Mouse (Mus musculus) B cell, adult 62 days (primary cell): ENCODE measurements around the gene Serpinb9. TPM values are rescaled to one million over a fixed set of nuclear protein-coding genes. Genes with fewer than 3 reads are reported as not detected.

Experiments
- total RNA-seq: library from RNA; stranded (reverse); gene quantifications from 4 replicates; pipeline ENCODE4 v1.2.4, GENCODE M21; 2023

The Serpinb9 gene
- total RNA-seq = 2.4 to 3.5 TPM (median 3.2 TPM) in 4 replicates

GRCm38 (mm10) chr13:33002950-33003349 lies at the start of gene Serpinb9:
Serpinb9 (plus strand) TSS chr13:33003250.

GRCm38 (mm10) chr13:32964989-32965811 lies 37.9 kb upstream of the Serpinb9 start, which contains the start of gene Serpinb6b:
Serpinb6b (plus strand) TSS chr13:32965209.

GRCm38 (mm10) chr13:33027244-33027643 lies 24.2 kb downstream of the Serpinb9 start, which contains the start of gene Serpinb9b:
Serpinb9b (plus strand) TSS chr13:33027416.

Other genes with a start within 250 kb of the Serpinb9 start
- not detected in 4 replicates for gene Mylk4, start 219.3 kb upstream of the Serpinb9 start, total RNA-seq
- 37.5 to 45.6 TPM (median 40.2 TPM) in 4 replicates for gene Wrnip1, start 201.2 kb upstream of the Serpinb9 start, total RNA-seq
- gene D930007J09Rik, start 200.4 kb upstream of the Serpinb9 start, total RNA-seq = not detected in 4 replicates
- 239 to 277 TPM (median 252 TPM) in 4 replicates for gene Serpinb1a, start 152.1 kb upstream of the Serpinb9 start, total RNA-seq
- gene Serpinb1c, start 105.0 kb upstream of the Serpinb9 start, total RNA-seq = not detected in 4 replicates
- 10.0 to 13.9 TPM (median 12.4 TPM) in 4 replicates for gene Serpinb6b, start 38.0 kb upstream of the Serpinb9 start, total RNA-seq
- gene Serpinb9b, start 24.2 kb downstream of the Serpinb9 start, total RNA-seq = not detected in 4 replicates
- not detected in 4 replicates for gene Serpinb1b, start 75.3 kb downstream of the Serpinb9 start, total RNA-seq
- gene Serpinb9c, start 156.5 kb downstream of the Serpinb9 start, total RNA-seq = not detected in 4 replicates
- not detected in 4 replicates for gene Serpinb9d, start 189.7 kb downstream of the Serpinb9 start, total RNA-seq
- gene Serpinb9e, start 246.4 kb downstream of the Serpinb9 start, total RNA-seq = not detected in 4 replicates